Mouse (Mus musculus): ENCODE data around the gene Tusc2.

DNA sequence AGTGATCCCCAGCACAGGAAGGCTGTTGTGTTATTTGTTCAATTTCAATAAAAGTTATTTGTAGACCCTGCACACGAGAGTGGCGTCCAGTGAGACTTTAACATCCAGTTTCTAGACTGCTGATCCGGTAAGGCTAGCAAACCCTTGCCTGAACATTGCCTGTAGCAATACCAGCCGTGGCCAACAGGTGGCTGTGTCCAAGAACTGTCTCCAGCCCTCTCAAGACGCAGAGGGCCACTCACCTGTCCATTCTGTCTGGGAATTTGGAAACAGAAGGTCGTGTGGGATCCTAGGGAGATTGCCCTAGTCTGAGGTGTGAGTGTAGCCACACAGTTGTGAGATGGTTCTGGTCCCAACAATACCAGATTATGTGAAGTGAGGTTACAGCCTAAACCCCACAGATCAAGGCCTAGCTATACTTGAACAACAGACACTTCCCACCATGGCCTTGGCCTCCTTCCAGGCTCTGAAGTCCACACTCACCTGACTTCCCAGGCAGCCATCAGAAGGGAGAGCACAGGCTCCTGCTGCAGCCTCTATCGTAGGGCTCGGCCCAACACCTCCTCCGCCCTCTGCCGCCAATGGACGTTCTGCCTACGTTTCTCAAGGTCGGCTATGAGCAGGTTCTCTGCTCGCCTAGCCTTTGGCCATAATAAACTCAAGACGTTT lies 3.1 kb downstream of the Tusc2 start:
- peak; percentile 81 for TF ChIP-seq CTCF (IDR thresholded peaks at IDR 0.05; ENCODE audit: borderline replicate concordance, extremely low read depth, insufficient read depth, insufficient read length)
- no peak for TF ChIP-seq POLR2A (IDR thresholded peaks at IDR 0.05; ENCODE audit: borderline replicate concordance, extremely low read depth, insufficient read depth, insufficient read length, poor library complexity, severe bottlenecking)

All from brain, embryonic 14.5 days (tissue).